Mouse (Mus musculus): ENCODE results near the gene Commd1.
A peak's percentile ranks its signal among the peaks of the same experiment; 100 is the strongest.

Commd1 gene

GRCm38 (mm10) chr11:22981984-22982757 is at the start of gene Commd1, which contains the start of gene Gm28048:
TSS of gene Commd1 (minus strand) at chr11:22982382.
TSS of gene Gm28048 (minus strand) at chr11:22982090.
- DNase-seq (ENCODE audit: low spot score), result peak; percentile 98

GRCm38 (mm10) chr11:23029399-23029798 is 47.2 kb upstream of the Commd1 start:
- no peak for DNase-seq (ENCODE audit: low spot score)

GRCm38 (mm10) chr11:23028957-23029356 is 46.8 kb upstream of the Commd1 start:
- DNase-seq (ENCODE audit: low spot score), result no peak

DNA sequence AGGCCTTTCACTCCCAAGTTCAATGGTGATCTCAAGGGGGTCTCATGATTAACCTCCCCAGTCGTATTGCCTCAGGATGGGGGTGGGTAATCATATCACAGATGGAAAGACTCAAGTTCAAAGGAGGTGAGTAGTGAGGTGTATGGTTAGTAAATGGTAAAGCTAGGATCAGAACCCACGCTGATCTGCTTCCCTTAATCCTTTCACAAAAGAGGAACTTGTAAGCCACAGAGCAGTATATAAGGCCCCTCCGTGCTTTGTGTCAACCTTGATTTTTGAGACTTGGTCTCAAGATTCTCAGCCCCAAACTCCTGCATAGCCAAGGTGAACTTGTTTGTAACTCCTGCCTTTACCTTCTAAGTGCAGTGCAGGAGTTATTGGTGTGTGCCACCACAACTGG is 42.0 kb upstream of the Commd1 start:
- DNase-seq (ENCODE audit: low spot score), result no peak

DNA sequence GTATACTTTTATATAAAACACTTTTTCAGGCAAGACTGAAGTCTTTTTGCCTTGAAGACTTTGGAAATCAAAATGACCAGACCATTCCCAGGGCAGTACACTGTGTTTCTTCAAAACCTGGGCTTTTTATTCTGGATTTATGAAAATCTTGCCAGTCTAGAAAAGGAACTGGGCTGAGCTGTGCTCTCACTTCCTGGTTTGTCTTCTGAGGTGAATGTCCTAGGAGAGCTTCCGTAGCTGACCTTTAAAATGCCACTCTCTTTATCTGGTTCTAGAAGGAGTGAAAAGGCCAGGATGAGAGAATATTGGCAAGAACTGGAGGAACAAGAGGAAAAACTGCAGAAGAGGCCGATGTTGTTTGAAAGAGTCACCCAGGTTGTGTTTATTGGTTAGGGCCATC is 41.0 kb upstream of the Commd1 start:
- DNase-seq (ENCODE audit: low spot score), result no peak

GRCm38 (mm10) chr11:23020841-23021240 is 38.7 kb upstream of the Commd1 start:
- DNase-seq (ENCODE audit: low spot score), result no peak

- no peak for DNase-seq (ENCODE audit: low spot score)
Measured at GRCm38 (mm10) chr11:23020116-23020770, 38.1 kb upstream of the Commd1 start.

DNA sequence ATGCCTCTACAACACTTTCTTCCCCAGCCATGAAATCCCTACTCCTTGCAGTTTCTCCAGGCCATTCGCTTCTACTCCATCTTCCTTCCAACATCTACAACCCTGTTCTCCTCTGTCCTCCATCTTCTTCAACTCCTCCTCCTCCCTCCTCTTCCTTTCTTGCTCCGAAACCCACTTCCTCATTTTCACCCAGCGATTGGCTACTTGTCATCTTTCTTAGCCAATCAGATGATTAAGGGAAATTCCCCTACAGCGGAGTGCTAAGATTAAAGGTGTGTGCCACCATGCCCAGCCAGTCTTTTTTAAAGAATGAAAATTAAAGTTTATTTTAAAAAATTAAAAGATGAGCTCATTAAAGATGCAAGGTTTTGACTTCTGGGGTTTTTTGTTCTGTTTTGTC is 35.8 kb upstream of the Commd1 start:
- DNase-seq (ENCODE audit: low spot score), result no peak

- no peak for DNase-seq (ENCODE audit: low spot score)
Measured at GRCm38 (mm10) chr11:23014996-23015395, 32.8 kb upstream of the Commd1 start.

DNA sequence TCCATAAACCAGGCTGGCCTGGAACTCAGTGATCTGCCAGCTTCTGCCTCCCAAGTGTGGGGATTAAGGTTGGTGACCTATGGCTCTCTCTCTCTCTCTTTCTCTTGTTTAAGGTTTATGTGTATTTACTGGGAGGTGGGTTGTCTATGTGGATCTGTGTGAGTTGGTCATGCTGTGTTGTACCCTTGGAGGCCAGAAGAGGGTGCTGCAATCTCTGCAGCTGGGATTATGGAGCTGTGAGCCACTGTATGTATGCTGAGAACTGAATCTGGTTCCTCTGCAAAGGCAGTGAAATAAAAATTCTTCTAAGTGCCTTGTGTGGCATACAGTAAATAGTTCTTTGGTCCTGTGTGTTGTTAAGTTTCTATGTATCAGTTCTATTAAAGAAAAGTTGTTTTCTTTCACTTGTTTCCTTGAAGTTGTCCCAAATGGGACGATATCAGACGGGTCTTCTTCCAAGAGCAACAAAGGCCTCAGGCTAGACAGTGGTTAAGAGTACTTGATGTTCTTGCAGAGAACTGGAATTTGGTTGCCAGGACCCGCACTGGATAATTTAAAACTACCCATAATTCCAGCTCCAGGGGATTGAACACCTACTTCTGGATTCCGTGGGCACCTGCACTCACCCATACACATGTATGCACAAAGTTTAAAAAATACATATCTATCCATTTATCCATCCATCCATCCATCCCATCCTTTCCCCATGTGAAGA is 31.6 kb upstream of the Commd1 start:
- DNase-seq (ENCODE audit: low spot score), result no peak

GRCm38 (mm10) chr11:23013096-23013495 is 30.9 kb upstream of the Commd1 start:
- peak; percentile 52 for DNase-seq (ENCODE audit: low spot score)

- DNase-seq (ENCODE audit: low spot score), result no peak
Measured at GRCm38 (mm10) chr11:23008824-23009200, 26.6 kb upstream of the Commd1 start.

DNA sequence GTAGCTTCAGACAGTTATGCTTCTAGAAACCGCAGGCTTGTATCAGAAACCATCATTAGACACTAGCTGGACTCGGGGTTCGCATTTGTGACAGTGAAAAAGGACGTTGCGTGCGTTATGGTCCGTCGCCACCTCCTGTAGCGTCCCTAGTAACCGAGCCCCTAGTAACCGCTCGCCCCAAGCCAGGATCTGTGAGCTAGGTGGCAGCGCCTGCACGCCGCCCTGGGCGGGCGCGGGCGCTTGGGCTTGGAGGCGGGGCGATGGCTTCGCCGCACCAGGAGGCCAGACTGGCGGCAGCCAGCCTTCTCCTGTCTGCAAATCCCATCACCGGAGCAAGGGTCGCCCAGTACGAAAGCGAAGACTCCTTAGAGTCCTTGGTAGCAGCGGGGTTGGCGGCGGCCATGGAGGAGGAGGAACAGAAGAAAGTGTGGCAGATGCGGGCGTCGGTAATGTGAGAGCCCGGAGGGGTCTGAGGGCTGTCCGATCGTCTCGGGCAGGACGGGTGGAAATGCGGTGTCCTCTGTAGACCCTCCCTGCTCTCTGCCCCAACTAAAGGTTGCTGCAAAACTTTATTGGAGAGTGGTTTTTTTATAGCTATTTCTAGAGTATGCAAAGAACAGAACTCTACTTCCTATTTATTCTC is 26.1 kb upstream of the Commd1 start:
- DNase-seq (ENCODE audit: low spot score), result peak; percentile 78

- DNase-seq (ENCODE audit: low spot score), result peak; percentile 71
Measured at GRCm38 (mm10) chr11:23007481-23008180, 25.4 kb upstream of the Commd1 start, which contains the start of gene Fam161a. TSS of gene Fam161a (plus strand) at chr11:23007531.

GRCm38 (mm10) chr11:23007166-23007480 is 24.9 kb upstream of the Commd1 start:
- no peak for DNase-seq (ENCODE audit: low spot score)

- DNase-seq (ENCODE audit: low spot score), result no peak
Measured at GRCm38 (mm10) chr11:23005276-23005675, 23.1 kb upstream of the Commd1 start.

GRCm38 (mm10) chr11:22998308-22998707 is 16.1 kb upstream of the Commd1 start:
- DNase-seq (ENCODE audit: low spot score), result no peak

- DNase-seq (ENCODE audit: low spot score), result no peak
Measured at GRCm38 (mm10) chr11:22995461-22995860, 13.3 kb upstream of the Commd1 start.

DNA sequence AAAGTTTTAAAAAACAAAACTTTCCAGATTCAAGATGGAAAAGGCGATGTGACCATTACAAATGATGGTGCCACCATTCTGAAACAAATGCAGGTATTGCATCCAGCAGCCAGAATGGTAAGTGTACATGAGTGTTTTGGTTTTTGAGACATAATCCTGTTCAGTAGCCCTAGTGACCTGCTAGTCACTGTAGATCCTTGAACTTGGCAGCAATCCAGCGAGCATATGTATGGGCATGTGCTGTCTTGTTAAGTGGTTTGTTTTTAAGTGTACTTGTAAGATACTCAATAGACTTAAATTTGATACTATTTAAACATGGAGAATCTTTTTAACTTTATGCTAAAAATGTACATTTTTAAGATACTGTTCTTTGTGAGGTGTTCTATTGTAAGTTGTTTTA is 12.1 kb upstream of the Commd1 start:
- DNase-seq (ENCODE audit: low spot score), result no peak

DNA sequence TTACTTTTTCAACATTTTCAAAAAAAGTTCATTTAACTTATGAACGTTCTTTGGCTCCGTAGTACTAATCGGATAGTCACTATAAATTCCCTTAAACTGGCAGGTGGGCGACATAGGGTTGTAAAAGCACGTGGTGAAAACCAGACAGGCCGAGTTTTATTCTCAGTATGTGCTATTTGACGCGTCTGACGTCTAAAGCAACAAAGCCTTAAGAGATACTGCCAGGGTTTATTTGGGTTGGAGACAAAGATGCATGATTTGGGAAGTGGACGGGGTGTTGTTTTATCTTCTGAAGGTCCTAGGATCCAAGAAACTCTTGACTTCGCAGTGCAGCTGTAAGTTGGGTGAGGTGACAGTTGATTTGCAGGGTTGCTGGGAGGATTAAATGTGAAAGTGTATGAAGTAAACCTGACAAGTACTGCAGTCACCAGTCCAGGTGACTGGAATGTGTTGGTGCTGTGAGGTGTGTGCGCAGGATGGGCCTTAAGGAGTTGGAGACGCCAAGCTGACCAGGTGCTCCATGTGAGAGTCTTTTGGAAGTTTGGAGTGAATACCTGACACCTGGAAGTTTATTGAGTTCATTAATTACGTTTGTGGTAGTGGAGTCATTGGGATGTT is 9.1 kb upstream of the Commd1 start:
- no peak for DNase-seq (ENCODE audit: low spot score)

DNA sequence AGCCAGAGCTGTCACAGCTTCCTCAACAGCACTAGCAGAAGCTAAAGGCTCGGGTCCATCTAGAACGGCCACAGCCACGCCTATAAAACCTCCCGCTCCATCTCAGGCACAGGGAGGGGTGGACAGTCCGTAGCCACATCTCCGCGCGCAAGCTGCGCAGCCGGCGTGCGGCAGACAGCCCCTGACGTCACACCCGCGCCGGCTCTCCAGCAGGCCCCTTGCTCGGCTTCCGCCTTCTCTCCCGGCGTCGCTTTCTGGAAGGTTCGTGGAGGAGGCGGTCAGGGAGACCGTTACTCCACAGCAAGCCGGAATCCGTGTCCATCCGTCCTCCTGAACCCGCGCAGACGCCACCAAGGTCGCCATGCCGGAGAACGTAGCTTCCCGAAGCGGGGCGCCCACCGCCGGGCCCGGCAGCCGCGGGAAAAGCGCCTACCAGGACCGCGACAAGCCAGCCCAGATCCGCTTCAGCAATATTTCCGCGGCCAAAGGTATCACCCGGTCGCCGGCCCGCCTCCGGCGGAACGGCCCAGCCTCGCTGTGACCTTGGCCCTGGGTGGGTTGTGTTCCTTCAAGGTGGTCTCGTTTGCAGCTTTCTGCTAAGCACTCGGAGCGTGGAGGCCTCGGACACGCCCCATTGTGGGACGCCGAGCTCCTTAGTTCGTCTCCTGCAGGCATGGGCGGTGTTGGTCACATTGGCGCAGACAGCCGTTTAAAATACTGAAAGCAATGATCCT is 8.4 kb upstream of the Commd1 start, which contains the start of gene Cct4:
Gene Cct4 (plus strand): TSS at position 127 of the 734 bp plus-strand sequence.
- peak; percentile 94 for DNase-seq (ENCODE audit: low spot score)
